Mouse (Mus musculus) megakaryocyte, embryonic 14.5 days (primary cell): ENCODE results near the gene Gabrg1.

ENCODE experiments used
- FLI1 ChIP-seq: IDR thresholded peaks from 2 replicates; pipeline ENCODE4 v1.6.1; 2012; ENCODE audit warnings: low read length, inconsistent platforms, mixed read lengths
- GATA1 ChIP-seq: IDR thresholded peaks from 3 replicates; pipeline ENCODE4 v1.6.1; 2012; ENCODE audit warnings: mixed read lengths, low read length, inconsistent platforms, borderline replicate concordance

- TF ChIP-seq GATA1 (no peak), FLI1 (no peak)
Observed at GRCm38 (mm10) chr5:70842192-70843095, at the start of gene Gabrg1.
